Mouse (Mus musculus): ENCODE data around the gene Notch1.
A peak's percentile ranks its signal among the peaks of the same experiment; 100 is the strongest.

Gene Notch1

DNA sequence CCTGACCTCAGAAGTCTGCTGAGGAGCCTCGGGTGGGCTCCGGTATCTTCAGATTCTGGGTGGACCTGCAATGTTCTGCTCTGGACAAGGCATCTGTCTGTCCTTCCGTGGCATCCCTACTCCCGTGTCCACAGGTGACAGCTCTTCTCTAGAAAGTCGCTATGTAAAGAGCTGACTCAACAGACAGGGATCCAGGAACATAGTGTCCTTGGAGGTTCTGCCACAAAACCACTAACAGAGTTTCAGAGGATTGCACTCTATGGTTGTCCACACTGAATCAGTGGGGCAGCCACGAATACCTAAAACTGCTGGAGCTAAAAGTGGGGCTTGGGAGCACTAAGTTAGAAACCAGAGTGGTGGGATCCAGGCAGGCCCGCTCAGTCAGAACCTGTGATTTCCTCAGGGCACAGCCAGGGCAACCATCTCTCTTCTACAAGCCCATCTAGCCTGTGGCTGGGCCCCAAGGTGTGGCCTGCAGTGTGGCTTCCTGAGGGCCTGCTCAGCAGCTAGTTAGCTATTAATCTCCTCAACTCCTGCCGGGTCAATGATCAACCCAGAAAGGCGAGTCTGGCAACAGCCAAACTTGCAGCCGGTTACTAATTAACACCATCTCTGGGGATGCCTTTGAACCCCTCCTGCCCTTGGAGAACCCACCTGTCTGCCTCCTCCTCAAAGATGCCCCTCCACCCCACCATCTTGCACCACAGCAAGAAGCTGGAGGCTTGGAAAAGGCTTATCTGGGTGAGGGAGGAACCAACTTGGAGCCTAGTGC, 34.6 kb downstream of the Notch1 start:
- DNase-seq (ENCODE audit: extremely low spot score, low spot score): no peak

DNA sequence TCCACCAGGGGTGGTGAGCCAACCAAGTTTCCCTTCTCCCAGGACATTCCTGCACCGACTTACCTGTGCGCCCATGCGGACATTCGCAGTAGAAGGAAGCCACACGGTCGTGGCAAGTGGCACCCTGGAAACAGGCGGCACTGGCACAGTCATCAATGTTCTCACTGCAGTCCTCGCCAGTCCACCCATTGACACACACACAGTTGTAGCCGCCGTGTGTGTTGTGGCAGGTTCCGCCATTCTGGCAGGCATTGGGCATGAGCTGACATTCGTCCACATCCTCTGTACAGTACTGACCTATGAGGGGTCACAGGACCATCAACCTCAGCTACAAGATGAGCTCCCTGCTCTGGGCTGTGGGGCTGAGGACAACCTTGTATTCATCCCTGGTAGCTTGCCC, 35.6 kb downstream of the Notch1 start:
- DNase-seq (ENCODE audit: extremely low spot score, low spot score): no peak

DNA sequence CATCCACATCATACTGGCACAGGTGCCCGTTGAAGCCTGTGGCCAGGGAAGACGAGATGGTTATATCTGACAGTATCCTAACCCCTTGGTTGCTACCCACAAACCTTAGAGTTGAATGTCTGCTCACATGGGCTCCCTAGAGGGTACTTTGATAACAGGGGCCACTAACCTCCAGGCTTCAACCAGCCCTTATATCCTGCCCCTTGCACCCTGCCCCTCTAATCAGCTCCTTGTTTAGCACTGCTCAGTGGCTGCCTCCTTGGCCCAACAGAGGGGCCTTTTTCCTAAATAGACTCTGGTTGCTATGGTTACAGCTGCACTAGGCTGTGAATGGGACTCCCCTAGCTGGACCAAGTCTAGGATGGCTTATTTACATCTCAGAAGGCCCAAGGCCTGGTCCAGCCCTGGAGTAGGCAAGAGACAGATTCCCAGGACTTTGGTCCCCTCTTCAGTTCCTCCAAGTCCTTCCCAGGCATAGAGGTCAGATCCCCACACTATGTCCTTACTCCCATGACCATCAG, 37.7 kb downstream of the Notch1 start:
- DNase-seq (ENCODE audit: extremely low spot score, low spot score): no peak

DNA sequence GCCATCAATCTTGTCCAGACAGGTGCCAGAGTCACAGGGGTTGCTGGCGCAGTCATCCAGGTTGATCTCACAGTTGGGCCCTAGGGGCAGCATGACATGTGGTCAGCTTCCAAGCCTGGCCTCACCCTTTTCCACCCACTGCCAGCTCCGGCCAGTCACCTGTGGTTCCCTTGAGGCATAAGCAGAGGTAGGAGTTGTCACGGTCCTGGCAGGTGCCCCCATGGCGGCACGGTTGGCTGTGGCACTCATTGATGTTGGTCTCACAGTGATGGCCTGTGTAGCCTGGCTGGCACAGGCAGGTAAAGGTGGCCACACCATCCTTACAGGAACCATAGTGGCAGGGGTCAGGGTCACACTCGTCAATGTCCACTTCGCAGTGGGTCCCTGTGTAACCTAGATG, 38.6 kb downstream of the Notch1 start:
- no peak for DNase-seq (ENCODE audit: extremely low spot score, low spot score)

DNA sequence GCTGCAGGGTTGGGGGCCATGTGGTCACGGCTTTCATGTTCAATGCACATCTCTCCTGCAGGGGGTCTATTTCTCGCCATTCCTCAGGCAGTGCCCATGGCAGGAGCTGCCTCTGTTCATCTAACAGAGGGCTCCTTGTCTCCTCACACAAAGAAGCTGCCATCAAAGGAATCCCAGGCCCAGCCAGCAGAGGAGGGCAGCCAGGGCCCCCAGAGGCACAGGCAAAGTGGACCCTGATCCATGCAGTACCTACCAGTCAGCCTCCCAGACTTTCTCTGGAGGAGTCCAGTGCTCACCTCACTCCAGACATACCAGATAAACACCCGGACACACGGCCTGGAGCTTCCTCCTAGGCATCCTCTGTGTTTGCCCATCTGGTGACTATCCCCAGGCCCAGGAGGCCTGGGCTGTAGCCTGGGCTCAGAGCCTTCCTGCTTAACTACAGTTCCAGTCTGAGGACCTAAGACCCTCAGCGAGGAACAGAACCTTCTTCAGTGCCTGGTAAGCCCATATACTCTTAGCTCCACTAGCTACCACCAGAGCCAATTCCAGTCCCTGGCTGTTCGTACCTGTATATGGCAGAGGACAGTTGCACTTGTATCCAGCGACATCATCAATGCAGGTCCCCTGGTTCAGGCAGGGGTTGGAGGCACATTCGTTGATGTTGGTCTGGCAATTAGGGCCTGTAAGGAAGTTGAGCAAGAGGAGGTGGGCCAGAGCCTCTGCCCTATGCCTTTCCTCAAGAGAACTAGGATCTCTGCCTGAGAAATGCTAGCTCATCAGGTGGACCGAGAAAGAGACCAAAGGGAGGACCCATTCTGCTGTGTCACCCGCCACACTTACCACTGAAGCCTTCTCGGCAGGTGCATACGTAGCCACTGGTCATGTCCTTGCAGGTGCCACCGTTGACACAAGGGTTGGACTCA, 40.7 kb downstream of the Notch1 start:
- DNase-seq (ENCODE audit: extremely low spot score, low spot score): no peak

DNA sequence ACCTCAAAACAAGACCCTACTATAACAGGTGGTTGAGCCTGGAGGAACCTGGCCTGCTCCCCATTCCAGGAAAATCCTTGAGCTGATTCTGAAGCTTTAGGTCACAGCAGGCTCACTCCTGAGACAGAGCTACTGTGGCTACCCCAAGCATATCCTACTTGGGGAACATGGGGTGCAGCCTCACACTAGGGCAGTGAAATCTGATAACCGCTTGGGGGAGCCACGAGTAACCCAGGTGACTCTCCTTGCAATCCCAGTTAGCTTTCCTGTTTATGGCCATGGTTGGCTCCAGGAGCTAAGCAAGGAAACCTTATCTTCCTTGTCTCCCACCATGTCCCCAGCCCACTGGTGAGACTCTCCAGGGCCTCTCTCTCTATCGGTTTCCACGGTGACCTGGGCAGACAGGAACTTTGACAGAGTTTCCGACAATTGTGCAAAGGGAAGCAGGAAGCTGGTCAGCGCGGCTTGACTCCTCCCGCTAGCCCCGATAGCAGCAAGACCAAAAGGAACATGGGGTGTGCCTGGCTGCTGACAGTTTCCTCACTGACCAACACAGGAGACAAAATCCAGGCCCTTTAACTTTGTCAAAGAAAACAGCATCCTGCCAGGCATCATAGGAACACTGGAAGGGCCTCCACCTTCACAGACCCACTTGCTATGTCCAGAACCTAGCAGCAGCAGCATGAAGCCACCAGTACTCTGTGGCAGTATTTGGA, 41.5 kb downstream of the Notch1 start:
- no peak for DNase-seq (ENCODE audit: extremely low spot score, low spot score)

DNA sequence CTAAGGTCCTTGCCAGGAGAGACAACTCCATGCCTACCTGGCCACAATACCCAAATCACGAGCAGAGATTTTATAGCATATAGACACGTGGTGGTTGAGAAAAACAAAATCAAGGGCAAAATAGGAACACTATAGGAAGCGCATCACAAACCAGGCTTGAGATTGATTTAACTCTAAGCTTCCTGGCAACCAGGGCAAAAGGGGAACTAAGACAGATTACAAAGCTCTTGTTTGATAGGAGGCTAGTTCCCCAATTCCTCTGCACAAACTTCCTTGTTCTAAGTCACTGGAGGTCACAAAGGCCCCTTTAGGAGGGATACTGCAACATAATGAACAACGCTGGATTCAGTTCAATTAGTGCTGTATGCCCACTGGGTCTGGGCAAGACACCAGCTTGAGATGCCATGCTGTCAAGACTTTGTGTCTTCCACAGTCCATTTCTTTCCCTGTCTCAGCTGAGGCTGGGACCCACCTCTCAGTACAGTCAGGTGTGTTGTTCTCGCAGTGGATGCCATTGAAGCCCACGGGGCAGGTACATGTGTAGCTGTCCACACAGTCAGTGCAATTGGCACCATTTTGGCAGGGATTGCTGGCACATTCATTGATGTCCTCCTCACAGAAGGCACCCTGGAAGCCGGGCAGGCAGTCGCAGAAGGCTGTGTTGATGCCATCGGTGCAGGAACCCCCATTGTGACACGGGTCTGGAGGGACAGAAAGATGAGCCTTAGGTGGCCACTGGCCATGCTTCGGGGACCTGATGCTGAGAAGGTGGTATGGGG, 44.0 kb downstream of the Notch1 start:
- DNase-seq (ENCODE audit: extremely low spot score, low spot score): no peak

DNA sequence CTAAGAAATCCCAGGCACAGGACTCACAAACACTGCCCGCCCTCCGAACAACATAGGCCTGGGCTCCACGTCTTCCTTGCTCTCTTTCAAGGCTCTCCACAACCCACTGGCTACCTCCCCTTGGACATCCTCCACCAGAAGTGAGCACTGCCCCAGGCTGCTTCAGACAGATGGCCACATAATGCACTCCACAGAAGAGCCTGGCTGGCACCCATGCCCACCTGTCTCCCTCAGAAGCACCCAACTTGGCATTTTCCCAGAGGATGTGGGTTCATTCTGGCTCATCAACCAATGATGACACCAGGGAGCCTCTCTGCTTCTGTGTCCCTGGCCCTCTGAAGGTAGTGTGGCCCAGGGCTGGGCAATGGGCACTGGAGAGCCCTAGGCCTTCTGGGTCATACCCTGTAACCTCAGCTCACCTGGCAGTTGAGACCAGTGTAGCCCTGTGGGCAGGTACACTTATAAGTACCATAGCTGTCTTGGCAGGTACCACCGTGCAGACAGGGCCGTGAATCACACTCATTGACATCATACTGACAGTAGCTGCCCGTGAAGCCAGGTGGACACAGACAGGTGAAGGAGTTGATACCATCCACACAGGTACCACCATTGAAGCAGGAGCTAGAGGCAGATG, 44.7 kb downstream of the Notch1 start:
- DNase-seq (ENCODE audit: extremely low spot score, low spot score): no peak

DNA sequence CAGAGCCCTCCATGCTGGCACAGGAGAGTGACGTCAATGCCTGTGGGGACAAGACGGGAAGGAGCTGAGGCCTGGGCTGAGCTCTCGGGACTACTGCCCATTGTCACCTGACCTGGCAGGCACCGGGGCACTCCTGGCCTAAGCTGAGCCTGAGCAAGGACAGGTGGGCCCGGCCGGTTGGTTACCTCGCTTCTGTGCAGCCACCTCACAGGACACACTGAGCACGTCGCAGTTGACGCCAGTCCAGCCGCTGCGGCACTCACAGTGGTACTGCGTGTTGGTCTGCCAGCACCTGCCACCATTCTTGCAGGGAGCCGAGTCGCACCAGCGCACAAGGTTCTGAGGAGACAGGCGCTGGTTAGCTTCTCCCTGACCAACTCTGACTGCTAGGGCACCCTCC, 45.5 kb downstream of the Notch1 start:
- DNase-seq (ENCODE audit: extremely low spot score, low spot score): no peak

DNA sequence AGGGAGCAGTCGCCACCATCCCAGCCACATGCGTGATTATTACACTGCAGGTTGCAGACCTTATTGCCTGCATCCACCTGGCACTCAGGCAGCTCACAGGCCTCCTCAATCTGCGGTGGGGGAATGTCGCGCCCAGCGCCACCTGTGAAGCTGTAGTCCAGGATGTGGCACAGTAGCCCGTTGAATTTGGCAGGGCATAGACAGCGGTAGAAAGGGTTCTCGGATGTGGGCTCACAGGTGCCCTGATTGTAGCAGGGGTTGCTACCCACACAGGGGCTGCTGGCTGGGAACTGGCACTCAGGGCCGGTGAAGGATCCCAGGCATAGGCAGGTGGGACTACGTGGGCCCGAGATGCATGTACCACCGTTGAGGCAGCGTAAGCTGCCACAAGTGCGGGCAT, 48.1 kb downstream of the Notch1 start:
- DNase-seq (ENCODE audit: extremely low spot score, low spot score): no peak

DNA sequence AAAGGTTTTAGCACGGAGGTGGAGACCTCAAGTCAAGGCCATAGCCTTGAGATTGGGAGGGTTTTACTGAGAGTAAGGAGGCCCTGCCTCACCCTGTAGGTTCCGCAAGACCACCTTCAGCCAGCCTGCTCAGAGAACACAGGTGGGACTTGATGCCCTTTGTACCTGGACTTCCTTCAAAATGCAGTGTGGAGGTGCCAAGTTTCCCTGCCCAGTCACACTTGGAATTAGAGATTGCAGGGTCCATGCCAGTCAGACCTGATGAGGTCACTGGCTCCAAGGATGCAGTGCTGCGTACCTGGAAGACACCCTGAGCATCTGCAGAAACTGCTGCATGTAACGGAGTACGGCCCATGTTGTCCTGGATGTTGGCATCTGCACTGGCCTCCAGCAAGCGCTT, 53.1 kb downstream of the Notch1 start:
- no peak for DNase-seq (ENCODE audit: extremely low spot score, low spot score)

DNA sequence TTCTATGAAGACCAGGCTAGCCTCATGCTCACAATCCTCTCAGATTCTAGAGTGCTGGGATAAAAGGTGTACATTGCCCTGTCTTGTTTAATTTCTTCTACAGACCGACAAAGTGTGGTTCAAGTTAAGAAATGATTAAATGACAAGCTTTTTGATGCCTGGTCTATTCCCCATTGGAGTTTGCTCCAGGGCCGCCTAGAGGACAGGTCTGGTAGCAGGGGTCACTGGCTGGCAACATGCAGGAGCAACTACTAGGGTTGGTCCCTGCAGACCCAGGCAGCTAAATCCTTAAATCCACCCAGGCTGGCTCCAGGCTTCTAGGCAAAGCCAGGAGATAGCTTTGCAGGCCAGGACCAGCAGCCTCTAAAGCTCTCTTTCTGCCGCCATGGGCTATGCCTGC, 53.5 kb downstream of the Notch1 start:
- no peak for DNase-seq (ENCODE audit: extremely low spot score, low spot score)

DNA sequence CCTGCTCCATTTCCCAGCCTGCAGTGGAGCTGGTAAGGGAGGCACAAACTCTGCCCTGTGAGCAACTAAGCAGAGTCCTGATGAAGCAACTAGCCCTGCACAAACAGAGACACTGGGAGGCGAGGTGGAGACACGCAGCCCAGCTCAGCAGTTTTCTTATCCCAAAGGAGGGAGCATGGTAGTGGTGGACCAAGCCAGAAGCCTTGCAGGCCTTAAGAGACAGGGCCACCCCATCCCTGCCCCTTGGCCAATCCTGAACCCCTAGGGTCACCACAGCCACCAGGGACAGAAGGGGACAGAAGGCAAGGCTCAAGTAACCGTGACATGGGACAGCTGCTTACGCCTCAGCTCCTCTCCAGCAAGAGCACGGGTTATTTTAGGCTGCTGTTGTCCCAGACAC, 54.8 kb downstream of the Notch1 start:
- DNase-seq (ENCODE audit: extremely low spot score, low spot score): no peak

DNA sequence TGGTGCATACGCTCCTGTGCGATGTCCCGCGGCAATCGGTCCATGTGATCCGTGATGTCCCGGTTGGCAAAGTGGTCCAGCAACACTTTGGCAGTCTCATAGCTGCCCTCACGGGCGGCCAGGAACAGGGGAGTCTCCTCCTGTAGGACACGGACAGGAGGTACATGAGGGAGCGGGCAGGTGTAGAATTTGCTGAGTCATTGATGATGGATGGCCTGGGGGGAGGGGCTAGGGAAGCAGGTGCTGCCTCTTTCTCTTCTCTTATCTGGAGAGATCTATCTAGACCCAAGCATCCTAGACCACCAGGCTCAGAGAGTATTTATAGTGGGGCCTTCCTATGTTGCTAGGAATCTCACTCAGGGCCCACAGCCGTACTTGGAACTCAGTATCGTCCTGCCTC, 55.6 kb downstream of the Notch1 start:
- DNase-seq (ENCODE audit: extremely low spot score, low spot score): no peak

DNA sequence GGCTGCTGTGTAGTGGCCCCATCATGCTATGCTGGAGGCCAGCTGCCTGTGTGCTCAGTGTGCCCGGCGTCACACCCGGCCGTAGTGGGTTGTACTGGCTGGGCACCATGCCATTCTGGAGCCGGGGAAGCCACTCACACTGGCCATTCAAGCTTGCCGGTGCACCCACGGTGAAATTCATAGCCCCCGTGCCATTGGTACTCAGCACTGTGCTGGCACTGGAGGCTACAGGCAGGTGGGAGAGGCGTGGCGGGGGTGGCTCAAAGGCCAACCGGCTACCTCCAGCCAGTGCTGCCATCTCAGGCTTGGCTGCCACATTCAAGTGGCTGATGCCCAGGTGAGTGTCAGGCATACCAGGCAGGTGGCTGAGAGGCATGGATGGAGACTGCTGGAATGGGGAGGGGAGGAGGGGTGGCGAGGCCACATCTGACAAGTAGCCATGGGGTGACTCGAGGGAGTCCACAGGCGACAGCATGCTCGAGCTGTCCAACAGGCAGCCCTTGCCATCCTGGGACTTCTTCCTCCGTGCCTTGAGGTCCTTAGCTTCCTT, 56.3 kb downstream of the Notch1 start:
- no peak for DNase-seq (ENCODE audit: extremely low spot score, low spot score)

DNA sequence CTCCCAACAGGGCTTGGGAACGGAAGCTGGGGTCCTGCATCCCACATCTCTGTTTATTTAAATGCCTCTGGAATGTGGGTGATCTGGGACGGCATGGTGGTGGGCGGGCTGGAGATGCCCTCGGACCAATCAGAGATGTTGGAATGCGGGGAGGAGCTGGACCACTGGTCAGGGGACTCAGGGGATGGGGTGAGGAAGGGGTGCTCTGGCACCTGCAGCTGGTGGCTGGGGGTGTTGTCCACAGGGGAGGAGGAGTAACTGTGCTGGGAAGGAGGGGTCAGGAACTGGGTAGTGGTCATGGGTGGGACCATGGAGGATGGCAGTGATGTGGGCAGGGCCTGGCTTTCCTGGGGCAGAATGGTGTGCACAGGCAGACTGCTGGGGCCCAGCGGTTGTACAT, 57.0 kb downstream of the Notch1 start:
- no peak for DNase-seq (ENCODE audit: extremely low spot score, low spot score)

DNA sequence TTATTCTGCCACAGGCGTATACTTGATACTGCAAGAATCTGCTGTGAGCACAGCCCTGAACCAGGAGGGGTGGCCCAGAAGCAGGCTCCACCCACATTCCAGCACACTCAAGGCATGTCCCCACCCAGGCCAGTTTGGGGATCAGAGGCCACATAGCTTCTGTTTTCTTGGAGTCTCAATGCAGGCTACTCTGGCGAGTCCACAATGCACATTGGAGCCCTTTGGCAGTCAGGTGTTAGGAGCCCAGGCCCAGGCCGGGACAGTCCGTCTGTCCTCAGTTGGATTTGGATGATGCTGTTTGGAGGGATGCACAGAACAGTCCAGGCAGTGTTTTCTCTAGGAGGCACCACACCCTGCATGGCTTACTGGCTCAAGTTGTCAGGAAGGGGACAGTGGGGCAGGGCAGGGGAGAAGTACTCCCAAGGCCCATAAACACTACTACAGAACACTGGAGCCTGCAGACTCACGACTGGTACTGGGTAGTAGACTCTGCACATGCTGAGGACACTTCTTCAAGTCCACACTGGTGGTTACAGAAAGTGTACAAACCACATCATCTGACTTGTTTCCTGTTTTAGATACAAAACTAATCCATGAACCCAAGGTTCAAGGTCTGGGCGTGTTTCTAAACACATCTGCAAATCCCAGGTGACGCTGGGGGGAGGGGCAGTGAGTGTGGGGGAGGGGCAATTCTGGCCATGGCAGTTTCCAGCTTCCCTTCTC, 57.9 kb downstream of the Notch1 start:
- DNase-seq (ENCODE audit: extremely low spot score, low spot score): peak; percentile 49

DNA sequence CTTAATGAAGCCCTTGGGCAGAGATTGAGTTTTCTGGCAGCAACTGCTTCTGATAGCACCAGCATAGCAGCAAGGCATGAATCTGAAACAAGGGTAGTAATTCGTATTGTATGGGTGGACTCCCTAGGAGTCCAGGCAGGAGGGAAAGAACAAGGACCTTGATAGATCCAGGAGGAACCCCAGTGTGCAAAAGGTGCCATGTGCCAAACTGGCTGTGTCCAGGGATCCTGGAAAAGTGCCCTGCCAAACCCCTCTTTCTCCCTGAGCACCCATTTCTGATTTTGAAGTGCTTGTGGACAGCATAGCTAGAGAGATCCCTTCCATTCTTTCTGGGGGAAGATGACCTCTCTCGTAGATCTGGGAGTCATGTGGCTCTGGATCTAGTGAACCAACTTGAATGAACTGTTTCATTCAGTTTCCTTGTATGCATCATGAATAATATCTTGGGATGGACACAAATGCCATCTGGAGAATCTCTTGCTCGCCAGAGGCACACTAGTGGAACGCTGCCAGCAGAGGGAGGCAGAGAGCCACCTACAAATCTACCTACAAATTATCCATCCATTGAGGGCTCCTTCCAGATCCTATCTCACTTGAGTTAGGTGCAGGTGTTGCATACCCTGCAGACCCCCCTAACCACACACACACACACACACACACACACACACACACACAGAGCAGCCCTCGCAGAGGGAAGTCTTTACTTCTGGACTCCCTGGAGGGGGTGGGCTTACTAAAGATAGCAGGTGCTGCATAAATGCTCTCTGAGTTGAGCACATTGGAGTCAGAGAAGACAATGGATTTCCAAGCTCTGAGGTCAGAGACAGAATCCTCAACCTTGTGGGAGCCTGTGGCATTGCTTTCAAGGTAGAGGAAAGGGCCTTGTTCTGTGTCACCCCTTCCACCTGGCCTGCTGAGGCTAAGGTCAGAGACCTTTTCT, 67.1 kb downstream of the Notch1 start:
- DNase-seq (ENCODE audit: extremely low spot score, low spot score): peak; percentile 89
